Mouse (Mus musculus) gastrocnemius, postnatal 4 days (tissue): Measurements from ENCODE around the gene B3gnt8. TPM values are rescaled to one million over a fixed set of nuclear protein-coding genes. Genes with fewer than 3 reads are reported as not detected.

ENCODE experiments used
- DNase-seq, 2 experiments: peaks; one replicate each; pipeline ENCODE4 v3.0.0; 2021 to 2022; ENCODE audit warnings: low spot score in 2 of 2, mixed read lengths in 2 of 2
- total RNA-seq, 2 experiments: library from RNA; stranded (reverse); gene quantifications; 2 replicates each; pipeline ENCODE4 v1.2.3; 2021

Gene B3gnt8
- total RNA-seq, 2 experiments from 2014 or later = 4.2 to 4.8 TPM

GRCm38 (mm10) chr7:25618865-25619721 is 7.4 kb upstream of the B3gnt8 start, which contains the start of gene Dmac2:
Gene Dmac2 (plus strand): TSS chr7:25619414.
- peak; percentile 72 to 87 for DNase-seq

GRCm38 (mm10) chr7:25619722-25619991 is 6.8 kb upstream of the B3gnt8 start:
- no peak for DNase-seq

DNA sequence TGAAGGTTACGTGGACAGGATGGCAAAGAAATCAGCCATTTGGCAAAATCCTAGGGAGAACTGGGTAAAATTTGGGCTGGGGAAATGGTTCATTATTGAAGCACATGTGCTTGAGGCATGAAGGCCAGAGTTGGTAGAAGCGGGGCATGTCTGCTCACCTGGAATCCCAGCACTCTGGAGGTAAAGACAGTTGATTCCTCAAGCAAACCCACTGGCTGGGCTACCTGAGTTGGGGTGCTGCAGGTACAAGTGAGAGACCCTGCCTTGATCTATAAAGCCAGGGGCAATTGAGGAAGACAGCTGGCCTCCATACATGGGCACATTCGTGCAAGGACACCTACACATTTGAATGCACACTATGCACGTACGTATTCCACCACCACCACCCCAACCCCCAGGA is 6.4 kb upstream of the B3gnt8 start:
- DNase-seq = no peak

GRCm38 (mm10) chr7:25620751-25621150 is 5.7 kb upstream of the B3gnt8 start:
- no peak for DNase-seq

GRCm38 (mm10) chr7:25623857-25624370 is 2.5 kb upstream of the B3gnt8 start:
- no peak for DNase-seq

DNA sequence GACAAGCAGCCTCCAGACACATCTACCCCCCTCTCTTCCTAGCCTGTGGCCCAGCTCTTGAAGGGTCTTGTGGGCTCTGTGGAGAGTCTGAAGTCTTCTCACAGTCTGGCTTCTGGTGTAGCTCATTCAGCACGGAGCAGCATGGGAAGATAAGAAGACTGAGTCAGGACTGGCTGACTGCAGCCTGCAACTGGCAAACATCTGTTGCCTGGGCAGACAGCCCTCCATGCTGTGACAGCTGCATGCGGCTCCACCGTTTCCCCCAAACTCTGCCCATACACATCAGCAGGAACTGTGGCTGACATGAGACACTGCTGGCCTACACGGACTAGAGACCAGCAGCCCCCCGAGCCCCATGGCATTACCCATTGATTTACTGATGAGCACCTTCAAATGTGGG is 1.6 kb upstream of the B3gnt8 start:
- DNase-seq = no peak

GRCm38 (mm10) chr7:25625594-25626250 is 732 bp upstream of the B3gnt8 start:
- no peak for DNase-seq

- peak in 1 of 2 experiments; percentile 74 for DNase-seq
Measured at GRCm38 (mm10) chr7:25627431-25628322, 1.2 kb downstream of the B3gnt8 start.

GRCm38 (mm10) chr7:25628323-25628620 is 1.8 kb downstream of the B3gnt8 start:
- DNase-seq = no peak

- no peak for DNase-seq
Measured at GRCm38 (mm10) chr7:25632679-25633078, 6.2 kb downstream of the B3gnt8 start.

GRCm38 (mm10) chr7:25636373-25636772 is 9.9 kb downstream of the B3gnt8 start:
- DNase-seq = no peak

- DNase-seq = no peak
Measured at GRCm38 (mm10) chr7:25637099-25637498, 10.6 kb downstream of the B3gnt8 start.

- DNase-seq = no peak
Measured at GRCm38 (mm10) chr7:25639754-25640153, 13.3 kb downstream of the B3gnt8 start.

- DNase-seq = no peak
Measured at GRCm38 (mm10) chr7:25644136-25644535, 17.7 kb downstream of the B3gnt8 start.

DNA sequence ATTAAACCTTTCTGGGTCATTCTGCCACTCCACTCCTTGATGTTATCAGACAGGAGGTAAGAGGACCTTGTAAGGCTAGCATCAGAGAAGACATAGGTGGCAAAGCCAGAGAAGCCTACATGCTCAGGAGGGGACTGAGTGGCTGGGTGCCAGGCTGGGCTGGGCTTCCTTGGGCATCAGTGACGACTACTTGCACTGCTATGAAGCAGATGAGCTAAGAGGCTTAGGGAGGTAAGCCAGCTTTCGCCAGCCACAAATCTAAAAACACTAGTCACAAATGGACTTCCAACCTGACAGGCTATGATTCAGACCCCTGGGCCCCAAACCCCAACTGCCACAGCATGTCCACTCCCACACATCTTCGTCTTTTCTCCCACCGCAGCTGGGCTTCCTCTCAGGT is 18.2 kb downstream of the B3gnt8 start:
- DNase-seq = no peak

- DNase-seq = no peak
Measured at GRCm38 (mm10) chr7:25645074-25645473, 18.6 kb downstream of the B3gnt8 start.

DNA sequence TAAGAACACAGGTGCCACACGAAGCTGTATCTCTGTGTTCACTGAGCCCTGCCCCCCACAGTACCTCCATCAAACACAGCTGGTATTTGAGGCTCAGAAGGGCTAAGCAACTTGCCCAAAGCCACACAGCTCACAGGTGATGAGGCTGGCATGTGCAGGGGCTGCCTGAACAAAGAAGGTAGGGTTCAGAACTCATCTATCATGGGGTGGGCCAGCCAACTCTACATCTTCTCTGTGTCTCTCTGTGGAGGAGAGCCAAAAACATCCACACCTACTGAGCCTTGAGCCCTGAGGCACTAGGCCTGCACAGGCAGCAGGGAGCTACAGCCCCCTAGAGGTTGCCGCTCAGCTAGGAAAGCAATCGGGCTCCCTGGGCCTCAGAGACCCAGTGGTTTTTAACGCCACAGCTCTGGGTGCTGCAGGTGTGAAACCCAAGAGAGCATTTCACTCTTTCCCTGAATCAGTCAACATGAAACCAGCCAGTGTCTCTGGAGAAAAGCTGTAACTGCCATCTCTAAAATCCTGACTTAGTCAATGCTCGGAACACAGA is 21.2 kb downstream of the B3gnt8 start:
- DNase-seq = no peak

DNA sequence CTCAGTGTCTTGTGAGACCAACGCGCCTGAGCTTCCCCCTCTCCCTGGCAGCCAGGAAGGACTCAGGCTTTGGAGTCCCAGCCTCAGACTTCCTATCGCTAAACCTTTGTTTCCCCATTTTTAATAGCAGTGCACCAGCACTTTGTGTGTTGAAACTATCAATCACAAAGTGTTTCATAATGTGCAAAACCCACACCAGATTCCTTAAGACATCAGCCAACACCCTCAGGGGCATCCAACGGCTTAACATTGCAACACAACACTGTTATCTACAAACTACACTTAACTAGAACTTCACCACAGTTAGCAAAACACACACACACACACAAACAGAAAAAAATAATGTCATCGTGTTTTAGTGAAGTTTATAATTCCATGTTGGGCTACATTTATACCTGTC is 23.4 kb downstream of the B3gnt8 start:
- no peak for DNase-seq

DNA sequence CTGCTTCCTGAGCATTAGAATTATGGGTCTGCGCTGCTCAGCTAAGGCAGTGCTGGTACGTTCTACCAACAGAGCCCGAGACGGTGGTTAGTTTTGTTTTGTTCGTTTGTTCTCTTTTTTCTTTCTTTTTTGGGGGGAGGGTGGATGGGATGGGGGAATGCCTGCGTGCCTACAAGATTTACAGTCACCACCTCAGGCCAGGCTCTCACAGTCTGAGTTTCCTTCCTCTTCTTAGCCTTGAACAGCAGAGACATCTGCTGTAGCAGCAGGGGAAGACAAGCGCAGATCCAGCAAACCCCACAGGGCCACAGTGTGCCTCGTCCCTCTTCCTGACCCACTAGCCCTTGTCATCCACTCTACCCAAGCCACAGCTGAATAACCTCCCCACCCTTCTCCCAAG is 24.8 kb downstream of the B3gnt8 start:
- no peak for DNase-seq

DNA sequence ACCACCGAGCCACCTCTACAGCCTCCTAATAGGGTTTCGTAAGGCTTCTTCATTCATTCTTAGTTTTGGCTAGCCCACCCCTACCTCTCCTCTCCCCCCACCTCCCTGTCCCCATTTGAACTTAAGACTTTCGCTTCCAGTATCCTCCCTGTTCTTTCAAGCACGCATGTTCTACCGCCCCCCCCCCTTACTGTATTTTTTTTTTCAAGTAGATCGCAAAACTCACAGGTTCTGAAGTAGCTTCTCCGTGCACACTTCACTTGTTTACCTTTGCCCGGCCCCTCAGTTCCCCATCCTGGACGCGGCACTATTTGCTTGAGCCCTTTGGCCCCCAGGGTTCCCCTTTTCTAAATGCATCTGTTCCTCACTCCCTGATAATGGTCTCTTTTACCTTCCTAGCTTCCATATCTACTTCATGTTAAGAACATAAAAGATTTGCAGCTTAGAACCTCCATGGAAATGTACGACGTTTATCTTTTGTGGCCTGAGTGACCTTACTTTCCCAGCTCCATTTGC is 25.8 kb downstream of the B3gnt8 start:
- no peak for DNase-seq
